Comparison of ENCODE assay signal across 8 mouse cellular contexts in genomic region chr7:141264761-141265410, GRCm38 (mm10). TPM values are rescaled to one million over a fixed set of nuclear protein-coding genes. Genes with fewer than 3 reads are reported as not detected.
DNase-seq lines count a peak whose midpoint lies in the region; ATAC-seq and TF ChIP-seq lines count a peak whose summit lies in the region.

No protein-coding gene starts in this region.

- H3K27ac ChIP-seq in left cerebral cortex, adult 2 months = no peak overlapping the region
- H3K27ac ChIP-seq in heart, embryonic 15.5 days = no peak overlapping the region
- H3K27ac ChIP-seq in limb, embryonic 13.5 days = no peak overlapping the region
- H3K27ac ChIP-seq in midbrain, embryonic 14.5 days (replicated peaks; ENCODE audit: low read depth, low read length) = no peak overlapping the region

- TF ChIP-seq POLR2A in brain, embryonic 14.5 days (IDR thresholded peaks at IDR 0.05; ENCODE audit: borderline replicate concordance, extremely low read depth, insufficient read depth, insufficient read length, poor library complexity, severe bottlenecking) = no peak

- TF ChIP-seq CTCF in left cerebral cortex, adult 2 months (IDR thresholded peaks at IDR 0.05) = peak; percentile 46
- TF ChIP-seq CTCF in brain, embryonic 14.5 days (IDR thresholded peaks at IDR 0.05; ENCODE audit: borderline replicate concordance, extremely low read depth, insufficient read depth, insufficient read length) = peak; percentile 49; the same call in 1 of the 2 replicates

- H3K4me3 ChIP-seq in left cerebral cortex, adult 2 months = no peak overlapping the region
- H3K4me3 ChIP-seq in heart, embryonic 15.5 days = peak overlapping the region; percentile 71
- no peak overlapping the region for H3K4me3 ChIP-seq in limb, embryonic 13.5 days
- H3K4me3 ChIP-seq in midbrain, embryonic 14.5 days (replicated peaks; ENCODE audit: low read depth, low read length) = no peak overlapping the region

- H3K4me1 ChIP-seq in heart, embryonic 15.5 days (replicated peaks) = peaks cover 16% of the 10 kb centered on the region
- peaks cover 19% of the 10 kb centered on the region for H3K4me1 ChIP-seq in limb, embryonic 13.5 days
- H3K4me1 ChIP-seq in midbrain, embryonic 14.5 days (ENCODE audit: control insufficient read depth, insufficient read depth, low read length) = 0 out of 2 replicates have a peak, but pooled peaks cover 3% of the 10 kb centered on the region

- H3K36me3 ChIP-seq in heart, embryonic 15.5 days = peaks cover 42% of the 10 kb centered on the region
- H3K36me3 ChIP-seq in limb, embryonic 13.5 days = peaks cover 46% of the 10 kb centered on the region
- peaks cover 45% of the 10 kb centered on the region for H3K36me3 ChIP-seq in midbrain, embryonic 14.5 days (ENCODE audit: control insufficient read depth, insufficient read depth, low read length)

- H3K9ac ChIP-seq in heart, embryonic 15.5 days = no peak overlapping the region
- H3K9ac ChIP-seq in limb, embryonic 13.5 days = 0 out of 2 replicates have a peak overlapping the region, but pooled peaks have one; percentile 13
- H3K9ac ChIP-seq in midbrain, embryonic 14.5 days (replicated peaks; ENCODE audit: low read length) = no peak overlapping the region

- no peak for DNase-seq in left cerebral cortex, adult 2 months (ENCODE audit: extremely low spot score in 1 of 2, low spot score in 2 of 2)
- no peak for DNase-seq in left cerebral cortex, adult 8-10 months (ENCODE audit: low spot score in 2 of 2)
- peak; percentile 27 for DNase-seq in brain, embryonic 14.5 days (ENCODE audit: low read depth)
- DNase-seq in midbrain, embryonic 14.5 days = peak; percentile 49
- peak; percentile 51 to 64 for DNase-seq in thymus, adult 18-20 months
- no peak for DNase-seq in layer of hippocampus, adult 9-11 months

- intact Hi-C loops in left cerebral cortex, adult 2 months (cut with DNase I) = loop anchor here (5.0 kb wide), 1 partner anchor 97 kb away; no protein-coding TSS in a partner anchor

- no peaks in the 10 kb centered on the region for H3K27me3 ChIP-seq in heart, embryonic 15.5 days
- H3K27me3 ChIP-seq in limb, embryonic 13.5 days = no peaks in the 10 kb centered on the region
- H3K27me3 ChIP-seq in midbrain, embryonic 14.5 days (ENCODE audit: control insufficient read depth, insufficient read depth, low read length) = no peaks in the 10 kb centered on the region

- WGBS in heart, embryonic 15.5 days = 30% methylated on average over 12 of the region's 12 CpGs
- WGBS in limb, embryonic 13.5 days = 33% methylated on average over 12 of the region's 12 CpGs
- WGBS in midbrain, embryonic 14.5 days = 37% methylated on average over 12 of the region's 12 CpGs

- ATAC-seq in heart, embryonic 15.5 days (replicated peaks; ENCODE audit: insufficient number of reproducible peaks, insufficient read depth, low FRiP score, low read depth) = no peak
- 0 out of 2 replicates have a peak, but pooled peaks have one; percentile 16 for ATAC-seq in limb, embryonic 13.5 days (ENCODE audit: low FRiP score, low read depth)
- ATAC-seq in midbrain, embryonic 14.5 days (ENCODE audit: low FRiP score, low TSS enrichment) = no peak

- H3K9me3 ChIP-seq in heart, embryonic 15.5 days (replicated peaks) = no peaks in the 10 kb centered on the region
- H3K9me3 ChIP-seq in limb, embryonic 13.5 days = no peaks in the 10 kb centered on the region
- H3K9me3 ChIP-seq in midbrain, embryonic 14.5 days (ENCODE audit: control insufficient read depth, low read length) = no peaks in the 10 kb centered on the region

- H3K4me2 ChIP-seq in heart, embryonic 15.5 days = peak overlapping the region; percentile 89
- H3K4me2 ChIP-seq in limb, embryonic 13.5 days (replicated peaks) = peak overlapping the region; percentile 84
- H3K4me2 ChIP-seq in midbrain, embryonic 14.5 days (ENCODE audit: low read length) = no peak overlapping the region

RNA-seq across cellular contexts. Expression of gene Irf7, which starts 1.4 kb away (rescaled TPM):
- total RNA-seq in left cerebral cortex, adult 2 months (2021) = 1 to 10 TPM in 1 of 2 experiments, under 1 TPM in 1; 0.59 to 1.2 TPM
- 1 to 10 TPM in 3 of 4 experiments, under 1 TPM in 1; 0.65 to 2.8 (median 1.7) TPM for total RNA-seq in left cerebral cortex, adult 8-10 months (2022)
- 1.3 and 1.6 TPM in 2 replicates for polyA plus RNA-seq in brain, embryonic 14.5 days (2012; rRNA removed)
- polyA plus RNA-seq in heart, embryonic 15.5 days (2015; fragmentation: Nextera tagmentation; extraction: Ambion mirVana) = 3.0 and 6.5 TPM in 2 replicates
- polyA plus RNA-seq in limb, embryonic 13.5 days (2015; fragmentation: Nextera tagmentation; extraction: Ambion mirVana) = 1.8 and 2.3 TPM in 2 replicates
- polyA plus RNA-seq in midbrain, embryonic 14.5 days (2014; fragmentation: Nextera tagmentation; extraction: Ambion mirVana) = 1.1 and 9.2 TPM in 2 replicates

RNA-seq across cellular contexts. Expression of gene Cdhr5, which starts 11.7 kb away (rescaled TPM):
- total RNA-seq in left cerebral cortex, adult 2 months (2021) = not detected
- total RNA-seq in left cerebral cortex, adult 8-10 months (2022) = not detected
- polyA plus RNA-seq in brain, embryonic 14.5 days (2012; rRNA removed) = 0.04 and 0.06 TPM in 2 replicates
- 0.05 TPM in 1 of 2 replicates, not detected in the other for polyA plus RNA-seq in heart, embryonic 15.5 days (2015; fragmentation: Nextera tagmentation; extraction: Ambion mirVana)
- polyA plus RNA-seq in limb, embryonic 13.5 days (2015; fragmentation: Nextera tagmentation; extraction: Ambion mirVana) = 0.13 TPM in 1 of 2 replicates, not detected in the other
- not detected in 2 replicates for polyA plus RNA-seq in midbrain, embryonic 14.5 days (2014; fragmentation: Nextera tagmentation; extraction: Ambion mirVana)

RNA-seq across cellular contexts. Expression of gene Sct, which starts 14.0 kb away (rescaled TPM):
- total RNA-seq in left cerebral cortex, adult 2 months (2021) = not detected
- total RNA-seq in left cerebral cortex, adult 8-10 months (2022) = not detected
- polyA plus RNA-seq in brain, embryonic 14.5 days (2012; rRNA removed) = 2.4 and 3.8 TPM in 2 replicates
- polyA plus RNA-seq in heart, embryonic 15.5 days (2015; fragmentation: Nextera tagmentation; extraction: Ambion mirVana) = 1.5 and 1.6 TPM in 2 replicates
- polyA plus RNA-seq in limb, embryonic 13.5 days (2015; fragmentation: Nextera tagmentation; extraction: Ambion mirVana) = 12.1 and 12.8 TPM in 2 replicates
- 0.49 and 1.3 TPM in 2 replicates for polyA plus RNA-seq in midbrain, embryonic 14.5 days (2014; fragmentation: Nextera tagmentation; extraction: Ambion mirVana)

RNA-seq across cellular contexts. Expression of gene Drd4, which starts 26.9 kb away (rescaled TPM):
- under 1 TPM; 0.27 to 0.44 TPM for total RNA-seq in left cerebral cortex, adult 2 months (2021)
- total RNA-seq in left cerebral cortex, adult 8-10 months (2022) = under 1 TPM; 0.44 to 0.84 (median 0.50) TPM
- polyA plus RNA-seq in brain, embryonic 14.5 days (2012; rRNA removed) = 1.2 and 1.4 TPM in 2 replicates
- 0.18 and 0.22 TPM in 2 replicates for polyA plus RNA-seq in heart, embryonic 15.5 days (2015; fragmentation: Nextera tagmentation; extraction: Ambion mirVana)
- 1.6 and 2.3 TPM in 2 replicates for polyA plus RNA-seq in limb, embryonic 13.5 days (2015; fragmentation: Nextera tagmentation; extraction: Ambion mirVana)
- polyA plus RNA-seq in midbrain, embryonic 14.5 days (2014; fragmentation: Nextera tagmentation; extraction: Ambion mirVana) = 0.53 and 0.54 TPM in 2 replicates

RNA-seq across cellular contexts. Expression of gene Phrf1, which starts 36.3 kb away (rescaled TPM):
- total RNA-seq in left cerebral cortex, adult 2 months (2021) = 10 to 100 TPM; 70.5 to 77.2 TPM
- total RNA-seq in left cerebral cortex, adult 8-10 months (2022) = 10 to 100 TPM; 65.7 to 76.5 (median 68.5) TPM
- 19.9 and 47.1 TPM in 2 replicates for polyA plus RNA-seq in brain, embryonic 14.5 days (2012; rRNA removed)
- 36.7 and 44.9 TPM in 2 replicates for polyA plus RNA-seq in heart, embryonic 15.5 days (2015; fragmentation: Nextera tagmentation; extraction: Ambion mirVana)
- 87.2 and 88.0 TPM in 2 replicates for polyA plus RNA-seq in limb, embryonic 13.5 days (2015; fragmentation: Nextera tagmentation; extraction: Ambion mirVana)
- 60.1 and 77.5 TPM in 2 replicates for polyA plus RNA-seq in midbrain, embryonic 14.5 days (2014; fragmentation: Nextera tagmentation; extraction: Ambion mirVana)

Comparison
In these comparisons a context has a peak if more than half of its experiments do, and no peak if none do; other contexts are left out.
1. DNase-seq: peak in brain, embryonic 14.5 days (single experiment), midbrain, embryonic 14.5 days (single experiment) and thymus, adult 18-20 months (2 of 2); none in left cerebral cortex, adult 2 months (0 of 2), left cerebral cortex, adult 8-10 months (0 of 2) and layer of hippocampus, adult 9-11 months (single experiment).